ENCODE assay signal across 8 mouse cellular contexts in genomic region chr13:39923113-39923512, GRCm38 (mm10).
DNase-seq lines count a peak whose midpoint lies in the region; ATAC-seq lines count a peak whose summit lies in the region.

No protein-coding gene starts in this region.

- ATAC-seq in cerebellum, adult (ENCODE audit: insufficient number of reproducible peaks, low FRiP score, low TSS enrichment): no peak

- peak; percentile 7 for DNase-seq in gastrocnemius, postnatal 10 days
- no peak for DNase-seq in gastrocnemius, adult 18-20 months (ENCODE audit: low spot score)
- DNase-seq in testis, postnatal 14 days (ENCODE audit: low spot score): peak; percentile 9
- DNase-seq in testis, postnatal 10 days (ENCODE audit: low spot score): no peak
- peak; percentile 10 to 24 for DNase-seq in kidney, postnatal 4 days
- peak; percentile 6 for DNase-seq in right cerebral cortex, postnatal 25 days
- no peak for DNase-seq in thymus, postnatal 14 days

Comparison
In these comparisons a context has a peak if more than half of its experiments do, and no peak if none do; other contexts are left out.
1. DNase-seq: peak in gastrocnemius, postnatal 10 days (single experiment), testis, postnatal 14 days (single experiment), kidney, postnatal 4 days (2 of 2) and right cerebral cortex, postnatal 25 days (single experiment); none in gastrocnemius, adult 18-20 months (single experiment), testis, postnatal 10 days (single experiment) and thymus, postnatal 14 days (single experiment).